Mouse (Mus musculus) 3134 (cell line): ENCODE results near the gene Dedd2.

Experiments
- DNase-seq: peaks from one replicate; pipeline ENCODE4 v3.0.0-alpha.2; 2011; ENCODE audit warnings: low spot score; ENCODE audit not compliant: insufficient read length; ENCODE audit errors: extremely low read depth

Dedd2 gene

DNA sequence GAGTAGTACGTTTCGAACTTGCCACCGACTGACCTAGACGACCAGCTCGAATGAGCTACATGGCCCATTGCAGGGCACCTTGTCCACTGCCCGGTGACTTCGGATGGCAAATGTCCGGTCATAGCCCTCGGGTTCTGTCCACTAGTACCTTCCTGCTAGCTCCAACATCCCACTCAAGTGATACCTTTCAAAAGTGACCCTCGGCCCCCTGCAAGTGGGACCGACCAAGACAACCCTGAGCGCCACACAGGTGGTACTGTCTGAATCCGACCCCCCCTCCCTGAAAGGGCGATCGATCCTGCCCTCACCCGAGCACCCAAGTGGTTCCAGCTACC lies 1.0 kb downstream of the Dedd2 start:
- no peak for DNase-seq

DNA sequence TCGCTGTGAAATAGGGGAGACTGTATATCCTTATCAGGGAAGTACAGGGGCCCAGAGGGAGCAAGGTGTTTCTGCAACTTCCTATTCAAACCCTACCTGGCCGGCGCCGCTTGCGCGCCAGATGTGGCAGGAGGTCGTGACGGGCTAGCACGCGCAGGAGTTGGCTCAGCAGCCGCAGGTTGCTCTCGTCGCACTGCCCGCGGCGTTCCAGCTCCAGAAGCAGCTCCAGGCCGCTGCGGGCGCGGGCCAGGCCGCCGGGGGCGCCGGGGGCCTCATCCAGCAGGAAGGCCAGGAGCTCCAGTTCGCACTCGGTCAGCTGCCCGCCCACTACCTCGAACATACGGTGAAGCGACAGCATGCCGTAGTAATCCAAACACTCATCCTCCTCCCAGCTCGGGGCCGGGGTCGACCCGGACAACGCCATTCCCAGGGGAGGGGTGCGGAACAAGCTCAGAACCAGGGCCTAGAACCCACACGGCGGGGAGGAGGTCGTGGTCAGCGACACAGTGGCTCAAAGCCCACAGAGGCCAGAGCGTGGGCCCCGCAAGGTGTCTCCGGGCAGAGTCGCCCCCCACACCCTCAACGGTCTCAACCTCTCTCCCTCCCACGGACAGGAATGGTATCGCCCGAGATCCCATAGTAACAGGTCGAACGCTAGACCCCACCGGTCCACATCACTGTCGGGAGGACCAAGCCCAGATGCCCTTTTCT lies 1.6 kb downstream of the Dedd2 start:
- DNase-seq = peak; percentile 82

DNA sequence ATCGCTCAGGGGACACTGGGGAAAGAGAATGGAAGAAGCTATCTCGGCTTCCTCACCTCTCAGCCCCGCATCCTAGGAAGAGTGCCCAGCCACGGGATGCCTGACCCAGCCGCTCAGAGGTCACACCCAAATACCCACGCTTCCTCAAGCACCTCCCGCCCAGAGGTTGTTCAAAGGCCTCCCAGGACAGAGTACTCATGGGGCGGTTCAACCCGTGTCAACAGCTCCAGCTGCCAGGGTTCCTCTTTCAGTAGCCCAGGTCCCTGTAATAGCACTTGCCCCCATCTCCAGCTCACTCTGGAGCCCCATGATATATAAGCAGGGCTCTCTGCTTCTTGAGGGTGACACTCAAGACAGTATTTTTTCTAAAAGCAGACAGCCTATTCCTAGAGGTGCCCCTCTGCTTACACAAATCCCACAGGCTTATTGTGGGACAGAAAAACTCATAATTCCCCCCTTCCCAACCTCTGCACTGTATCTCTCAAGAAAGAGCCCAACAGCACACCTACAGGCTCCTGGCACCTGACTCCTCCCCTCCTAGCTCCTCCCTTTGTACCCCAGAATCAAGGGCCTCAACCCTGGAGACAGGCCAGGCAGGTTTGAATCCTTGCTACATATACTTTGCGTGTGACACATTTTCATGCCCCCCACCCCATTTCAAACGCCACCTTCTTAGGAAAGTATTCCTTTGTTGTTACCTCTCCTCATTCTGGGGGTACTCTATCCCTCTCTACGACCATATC lies 2.6 kb downstream of the Dedd2 start:
- no peak for DNase-seq

DNA sequence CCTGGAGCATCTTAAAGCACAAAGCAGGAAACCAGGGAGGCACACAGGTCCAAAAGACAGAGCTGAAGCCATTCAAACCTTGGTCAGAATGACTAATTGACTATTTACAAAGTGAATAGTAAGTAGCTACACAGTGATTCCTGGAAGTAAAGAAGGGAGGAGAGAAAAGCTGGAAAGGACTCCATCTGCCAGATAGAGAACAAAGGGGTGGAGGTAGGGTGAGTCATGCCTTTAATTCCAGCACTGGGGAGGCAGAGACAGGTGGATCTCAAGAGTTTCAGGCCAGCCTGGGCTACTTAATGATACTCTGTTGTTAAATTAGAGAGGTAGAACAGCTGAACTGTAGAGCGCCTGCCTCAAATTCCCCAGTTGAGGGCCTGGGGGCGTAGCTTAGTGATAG lies 6.2 kb downstream of the Dedd2 start:
- no peak for DNase-seq

DNA sequence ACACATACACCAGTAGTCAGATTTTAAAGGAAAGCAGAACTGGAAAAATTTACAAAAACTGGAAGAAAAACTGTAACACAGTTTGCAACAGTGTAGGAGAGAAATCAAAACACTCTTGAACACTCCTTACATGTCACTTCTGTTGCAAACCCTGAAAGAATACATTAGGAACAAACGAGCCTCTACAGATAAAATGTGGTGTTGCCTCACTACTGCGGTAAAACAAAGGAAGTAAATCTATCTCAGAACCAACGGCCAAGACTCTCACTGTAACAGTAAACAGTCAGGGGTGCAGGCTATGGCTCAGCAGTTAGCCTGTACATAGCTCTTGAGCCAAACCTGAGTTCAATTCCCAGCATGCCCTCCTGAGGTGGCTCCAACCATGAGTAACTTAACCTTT lies 7.3 kb downstream of the Dedd2 start:
- DNase-seq = no peak

DNA sequence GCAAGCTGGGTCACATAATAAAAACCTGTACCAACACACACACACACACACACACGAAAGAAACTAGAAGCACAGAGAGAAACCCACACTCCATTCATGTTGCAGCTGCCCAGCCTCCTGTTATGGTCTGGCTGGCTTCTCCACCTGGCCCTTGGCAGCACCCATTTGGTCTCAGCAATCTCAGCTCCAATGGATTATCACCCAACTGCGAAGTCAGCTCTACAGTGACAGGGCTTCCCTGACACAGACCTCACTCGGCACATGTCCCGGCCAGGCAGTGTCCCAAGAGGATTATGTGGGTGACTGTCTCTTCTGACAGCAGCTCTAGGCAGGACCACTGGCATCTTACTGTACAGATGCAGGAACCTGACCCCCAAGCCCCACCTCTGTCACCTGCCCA lies 9.9 kb downstream of the Dedd2 start:
- no peak for DNase-seq

DNA sequence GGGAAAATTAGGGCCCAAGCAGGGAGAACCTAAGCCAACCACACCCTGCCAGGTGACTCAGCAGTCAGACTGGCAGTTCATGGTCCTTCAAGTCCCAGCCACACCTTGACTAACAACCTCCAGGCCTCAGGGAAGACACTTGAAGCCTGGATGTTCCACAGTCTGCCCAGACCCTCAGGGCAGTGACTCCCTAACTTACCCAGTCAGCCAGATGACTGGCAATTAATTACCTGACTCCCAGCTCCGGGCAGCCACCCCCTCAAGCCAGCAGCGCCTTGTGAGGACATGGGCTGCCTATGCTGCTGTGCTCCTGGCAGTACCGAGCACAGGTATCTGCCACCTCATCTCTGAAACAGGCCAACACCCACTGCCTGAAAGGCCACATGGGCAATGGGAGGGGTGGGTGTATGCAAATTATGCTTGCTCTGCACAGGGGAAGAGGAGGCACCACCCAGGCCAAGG lies 11.2 kb downstream of the Dedd2 start:
- no peak for DNase-seq

DNA sequence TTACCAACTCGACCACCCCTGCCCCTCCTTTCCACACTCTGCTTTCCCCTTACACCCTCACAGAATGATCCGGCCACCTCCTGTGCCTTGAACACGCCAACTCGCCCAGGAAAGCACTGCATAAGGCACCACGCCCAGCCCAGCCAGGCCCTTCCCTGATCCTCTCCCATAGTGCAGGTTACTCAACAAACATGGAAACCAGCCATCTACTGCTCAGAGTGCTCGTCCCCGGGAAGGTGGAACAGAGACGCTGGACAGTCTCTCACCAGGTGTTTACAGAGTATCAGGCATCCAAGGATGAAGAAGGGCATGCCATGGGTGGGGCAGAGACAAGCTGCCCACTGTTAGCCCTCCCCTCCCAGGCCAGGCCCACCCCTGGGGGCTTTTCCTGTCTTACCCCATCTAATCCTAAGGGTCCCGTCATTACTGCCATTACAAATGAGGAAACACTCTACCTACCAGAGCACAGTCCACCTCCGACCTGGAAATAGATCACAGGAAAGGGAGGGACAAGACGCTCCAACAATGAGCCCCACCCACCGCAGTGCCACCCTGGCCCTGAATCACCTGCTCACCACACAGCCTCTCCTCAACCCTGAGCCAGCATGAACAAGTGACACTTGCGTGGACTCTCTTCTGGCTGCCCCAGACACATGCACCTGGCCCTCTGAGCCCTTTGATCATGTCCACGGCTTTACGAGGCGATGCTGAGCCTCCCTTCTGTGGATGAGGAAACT lies 14.2 kb downstream of the Dedd2 start:
- no peak for DNase-seq

DNA sequence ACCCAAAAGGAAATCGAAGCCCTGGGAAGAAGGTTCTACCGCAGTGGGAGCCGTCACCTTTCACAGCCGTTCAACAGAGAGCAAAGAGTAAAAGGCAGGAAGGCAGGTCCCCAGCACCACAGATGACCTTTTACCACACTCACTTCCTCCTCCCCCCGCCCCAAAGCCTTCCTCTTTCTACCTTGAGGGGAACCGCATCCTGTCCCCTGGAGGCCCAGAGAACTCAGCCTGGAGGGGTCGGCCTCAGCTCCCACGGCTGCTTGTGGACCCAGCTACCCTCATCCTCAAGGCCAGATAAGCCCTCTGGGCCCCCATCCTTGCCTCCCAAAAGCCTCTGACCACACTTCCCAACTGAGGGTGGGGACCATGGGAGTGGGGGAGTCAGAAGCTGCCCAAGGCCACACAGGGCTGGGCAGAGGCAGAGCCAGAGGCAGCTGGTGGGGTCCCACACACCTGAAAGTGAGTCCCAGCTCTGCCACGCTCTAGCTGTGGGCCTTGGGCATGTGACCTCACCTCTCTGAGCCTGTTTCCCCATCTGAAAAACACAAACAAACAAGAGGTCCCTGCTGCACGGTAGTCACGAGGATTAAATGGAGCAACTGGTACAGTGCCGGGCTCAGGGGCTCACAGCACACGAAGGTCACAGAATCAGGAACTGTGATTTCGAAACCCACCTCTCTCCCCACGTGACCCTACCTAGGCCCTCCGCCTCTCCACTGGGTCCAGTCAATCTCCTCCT lies 14.9 kb downstream of the Dedd2 start:
- DNase-seq = no peak

DNA sequence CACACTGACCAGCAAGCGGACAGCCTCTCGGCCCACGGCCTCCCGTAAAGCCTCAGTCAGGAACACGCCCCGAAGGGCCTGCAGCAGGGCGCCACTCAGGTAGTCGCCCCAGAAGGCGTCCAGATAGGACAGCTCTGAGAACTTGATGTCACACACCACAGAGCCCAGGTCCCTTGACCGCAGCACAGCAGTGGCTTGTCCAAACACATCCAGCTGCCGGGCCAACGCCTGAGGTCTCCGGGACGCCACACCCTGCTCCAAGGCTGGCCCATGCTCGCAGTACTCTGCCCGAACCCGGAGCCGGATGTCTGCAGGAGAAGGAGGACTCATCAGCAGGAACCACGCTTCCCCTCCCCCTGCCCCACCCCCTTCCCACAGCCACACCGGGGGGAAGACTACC lies 16.8 kb downstream of the Dedd2 start:
- DNase-seq = no peak

DNA sequence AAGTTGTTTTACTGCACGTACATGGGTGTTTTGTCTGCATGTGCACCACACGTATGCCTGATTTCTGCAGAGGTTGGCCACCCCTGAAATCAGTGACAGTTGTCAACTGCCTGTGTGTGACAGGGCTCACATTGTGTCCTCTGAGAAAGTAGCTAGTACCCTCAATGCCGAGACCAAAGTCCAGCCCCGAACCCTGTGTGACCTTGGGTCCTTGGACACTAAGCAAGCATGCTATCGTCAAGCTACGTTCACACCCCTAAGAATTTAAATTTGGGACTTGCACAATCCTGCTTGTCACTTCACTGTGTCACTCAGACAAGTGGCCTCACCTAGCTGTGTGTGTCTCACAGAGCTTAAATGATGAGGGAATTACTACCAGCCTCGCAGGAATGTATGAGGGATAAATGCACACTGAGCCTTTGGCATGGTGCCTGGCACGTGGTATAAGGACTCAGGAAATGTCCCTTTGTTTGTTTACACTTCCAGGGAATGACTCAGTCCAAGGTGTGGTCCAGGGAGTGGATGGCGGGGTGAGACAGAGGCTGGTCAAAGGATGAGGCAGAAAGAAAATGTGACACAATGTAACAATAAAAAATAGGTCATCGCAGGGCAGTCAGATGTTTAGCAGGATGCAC lies 22.9 kb downstream of the Dedd2 start:
- DNase-seq = peak; percentile 54

DNA sequence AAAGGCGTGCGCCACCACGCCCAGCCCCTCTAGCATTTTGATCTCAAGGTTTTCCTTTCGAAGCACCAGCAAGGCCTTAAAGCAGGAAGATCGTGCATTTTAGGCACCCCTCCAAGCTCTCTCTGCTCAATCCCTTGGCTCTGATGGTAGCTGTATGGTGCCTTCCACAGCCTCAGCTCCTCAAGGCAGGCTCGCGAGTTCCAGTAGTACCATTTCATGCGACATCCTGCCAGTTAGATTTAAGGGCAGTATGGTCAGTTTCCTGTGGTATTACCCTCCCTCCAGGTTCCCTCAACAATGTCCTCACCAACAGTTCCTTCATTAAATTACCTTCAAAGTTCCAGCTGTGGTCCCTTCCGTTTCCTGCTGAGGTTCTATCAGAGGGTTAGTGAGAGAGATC lies 24.3 kb downstream of the Dedd2 start:
- DNase-seq = no peak

DNA sequence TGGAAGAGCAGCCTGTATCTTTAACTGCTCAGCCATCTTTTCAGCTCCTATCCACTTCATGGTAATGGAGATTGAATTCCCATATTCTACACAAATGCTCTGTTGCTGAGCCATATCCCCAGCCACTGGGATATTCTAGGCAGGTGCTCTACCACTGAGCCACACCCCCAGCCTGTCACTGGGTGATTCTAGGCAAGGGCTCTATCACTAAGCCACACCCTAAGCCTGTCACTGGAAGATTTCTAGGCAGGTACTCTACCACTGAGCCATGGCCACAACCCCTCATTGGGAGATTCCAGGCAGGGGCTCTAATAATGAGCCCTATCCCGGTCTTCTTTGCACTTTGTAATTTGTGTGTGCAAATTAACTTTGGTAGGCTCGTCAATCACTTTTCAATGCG lies 25.3 kb downstream of the Dedd2 start:
- DNase-seq = no peak

DNA sequence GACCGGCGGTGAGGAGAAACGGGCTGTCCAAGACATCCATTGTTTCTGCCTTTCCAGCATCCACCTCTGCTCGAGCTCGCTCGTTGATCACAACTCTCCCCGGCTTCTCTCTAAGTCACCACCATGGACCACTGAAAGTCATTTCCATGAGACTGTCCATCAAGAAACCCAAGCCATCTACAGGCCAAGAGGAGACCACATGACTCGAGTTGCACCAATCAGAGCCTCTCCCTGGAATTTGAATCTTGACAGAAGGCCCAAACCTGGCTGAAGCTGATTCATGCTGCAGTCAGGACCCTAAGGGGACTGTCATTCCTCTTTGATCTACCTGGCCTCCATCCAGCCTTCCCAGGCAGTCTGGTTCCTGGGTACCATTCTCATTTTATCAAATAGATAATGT lies 28.3 kb downstream of the Dedd2 start:
- DNase-seq = no peak

DNA sequence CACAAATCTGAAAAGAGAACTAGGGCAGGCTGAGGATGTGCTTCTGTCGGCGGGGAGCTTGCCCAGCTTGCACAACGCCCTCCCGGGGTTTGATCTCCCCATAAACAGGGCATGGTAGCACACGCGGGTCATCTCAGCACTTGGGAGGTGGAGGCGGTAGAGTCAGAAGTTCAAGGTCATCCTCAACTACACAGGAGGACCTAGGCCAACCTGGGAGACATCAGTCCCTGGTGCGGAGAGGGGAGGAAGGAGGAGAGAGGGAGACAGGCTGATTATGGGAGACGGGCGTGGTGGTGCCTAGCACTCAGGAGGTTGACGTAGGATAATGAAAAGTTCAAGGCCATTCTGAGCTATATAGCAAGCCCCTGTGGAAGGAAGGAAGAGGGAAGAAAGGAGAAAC lies 29.6 kb downstream of the Dedd2 start:
- DNase-seq = no peak

DNA sequence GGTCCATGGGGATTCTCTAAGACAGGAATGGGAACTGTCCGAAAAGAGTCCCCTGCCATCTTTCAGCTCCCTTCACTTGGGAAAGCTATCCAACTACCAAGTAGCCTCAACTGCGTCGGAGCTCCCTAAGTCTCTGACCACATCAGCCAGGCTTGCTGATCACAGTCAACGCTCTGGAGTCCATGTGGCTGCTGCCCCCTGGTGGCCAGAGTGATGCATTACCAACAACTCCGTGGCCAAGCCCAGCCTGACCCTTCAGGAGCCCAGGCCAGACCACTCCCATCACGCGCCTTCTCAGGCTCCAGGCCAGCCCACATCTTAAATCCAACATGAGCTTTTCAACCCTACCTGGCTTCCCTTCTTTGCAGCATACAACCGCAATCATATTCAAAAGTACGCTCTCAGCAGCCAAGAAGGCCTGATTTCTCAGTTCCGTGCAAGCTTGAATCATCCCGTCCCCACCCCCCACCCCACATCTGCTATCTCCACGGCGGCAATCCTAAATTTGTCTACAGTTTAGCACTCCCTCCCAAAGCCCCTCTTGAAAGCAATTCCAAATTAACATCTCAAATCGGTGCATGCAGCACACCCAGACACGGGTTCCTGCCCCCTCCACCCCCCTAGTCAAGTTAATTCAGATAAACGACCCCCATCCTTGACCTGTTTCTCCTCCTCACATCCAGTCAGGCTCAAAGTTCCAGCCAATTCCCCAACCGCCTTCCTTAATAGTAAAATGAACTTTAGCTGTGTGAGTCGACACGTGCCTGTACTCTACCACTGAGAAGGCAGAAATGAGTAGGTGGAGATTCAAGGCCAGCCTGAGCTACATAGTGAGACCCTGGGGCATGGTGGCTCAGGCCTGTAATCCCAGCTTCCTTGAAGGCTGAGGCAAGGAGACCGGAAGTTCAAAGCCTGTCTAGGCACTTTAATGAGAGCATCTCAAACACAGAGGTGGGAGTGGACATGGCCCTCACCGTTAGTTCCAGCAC lies 32.5 kb downstream of the Dedd2 start:
- peak; percentile 66 for DNase-seq

DNA sequence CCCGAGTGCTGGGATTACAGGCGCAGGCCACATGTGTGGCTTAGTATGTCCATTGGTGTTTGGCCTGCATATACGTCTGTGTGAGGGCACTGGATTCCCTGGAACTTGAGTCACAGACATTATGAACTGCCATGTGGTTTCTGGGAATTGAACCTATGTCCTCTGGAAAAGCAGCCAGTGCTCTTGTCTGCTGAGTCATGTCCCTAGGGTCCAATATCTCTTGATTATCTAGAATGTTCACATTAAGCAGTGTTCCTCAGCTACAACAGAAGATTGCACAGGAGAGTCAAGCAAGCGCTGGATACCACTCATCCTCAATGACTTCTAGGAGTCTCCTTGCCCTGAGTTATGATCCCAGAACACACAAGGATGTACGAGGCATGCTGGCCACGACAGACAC lies 36.3 kb downstream of the Dedd2 start:
- no peak for DNase-seq

DNA sequence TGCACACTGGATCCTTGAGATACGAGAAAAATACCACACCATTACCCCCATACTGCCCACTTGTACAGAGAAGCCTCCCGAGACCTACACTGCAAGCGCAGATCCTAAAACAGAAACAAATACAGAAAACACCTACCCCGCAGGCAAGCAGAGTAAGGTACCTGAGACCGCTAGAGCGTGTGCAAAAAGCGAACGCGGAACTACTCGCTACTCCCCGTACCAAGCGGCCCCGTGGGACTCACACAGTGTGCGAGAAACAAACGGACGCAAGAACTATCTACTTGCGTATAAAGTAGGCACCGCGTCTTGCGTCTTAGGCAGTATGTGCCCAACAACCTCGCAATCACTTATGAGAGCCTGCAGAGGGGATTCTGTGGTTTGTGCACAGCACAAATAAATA lies 38.6 kb downstream of the Dedd2 start:
- no peak for DNase-seq

DNA sequence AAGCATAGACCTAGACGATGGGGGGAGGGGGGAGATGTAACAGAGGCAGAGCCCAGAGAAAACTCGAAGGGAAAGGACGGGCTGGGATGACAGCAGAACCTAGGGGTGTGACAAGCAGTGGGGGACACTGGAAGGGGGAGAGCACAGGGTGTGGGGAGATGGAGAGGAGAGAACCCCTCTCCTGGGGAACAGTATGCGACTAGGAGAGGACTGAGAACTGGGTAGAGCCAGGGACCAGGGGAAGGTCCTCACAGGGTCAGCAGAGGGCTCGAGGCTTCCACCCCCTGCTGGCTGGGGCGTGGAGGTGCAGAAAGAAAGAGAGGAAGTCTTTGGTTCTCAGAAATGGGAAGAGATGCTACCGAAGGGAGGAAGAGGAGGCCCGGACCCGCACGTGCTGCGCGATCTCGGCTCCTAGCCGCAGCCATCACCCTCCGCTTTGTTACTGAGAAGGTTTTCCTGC lies 39.1 kb downstream of the Dedd2 start:
- no peak for DNase-seq
